Mouse (Mus musculus) forebrain, embryonic 16.5 days (tissue): ENCODE data around the gene Tpk1. TPM values are rescaled to one million over a fixed set of nuclear protein-coding genes. Genes with fewer than 3 reads are reported as not detected.

Experiments used
- ATAC-seq: fragments of 200-750 bp; cut with Nextera tagmentation; 2 replicates; pipeline ENCODE4 v1.8.0; 2017; ENCODE audit warnings: mild to moderate bottlenecking, moderate library complexity
- H3K27ac ChIP-seq: fragments of 300-500 bp; sonication (generic); 2 replicates; pipeline ENCODE4 v1.5.1; 2014; ENCODE audit warnings: low read length, control low read depth
- H3K27me3 ChIP-seq: fragments of 300-500 bp; sonication (generic); replicated peaks from 2 replicates; pipeline ENCODE4 v1.6.1; 2014; ENCODE audit warnings: low read length; ENCODE audit not compliant: control insufficient read depth, insufficient read depth
- H3K36me3 ChIP-seq: fragments of 300-500 bp; sonication (generic); 2 replicates; pipeline ENCODE4 v1.6.1; 2014; ENCODE audit not compliant: control insufficient read depth, insufficient read depth
- H3K4me1 ChIP-seq: fragments of 300-500 bp; sonication (generic); replicated peaks from 2 replicates; pipeline ENCODE4 v1.6.1; 2014; ENCODE audit warnings: low read length; ENCODE audit not compliant: control insufficient read depth, insufficient read depth
- H3K4me2 ChIP-seq: fragments of 300-500 bp; sonication (generic); 2 replicates; pipeline ENCODE4 v1.6.1; 2014; ENCODE audit warnings: mild to moderate bottlenecking, low read length, control low read depth
- H3K4me3 ChIP-seq: fragments of 300-500 bp; sonication (generic); replicated peaks from 2 replicates; pipeline ENCODE4 v1.5.1; 2014; ENCODE audit warnings: mild to moderate bottlenecking, low read length, control low read depth
- H3K9ac ChIP-seq: fragments of 300-500 bp; sonication (generic); replicated peaks from 2 replicates; pipeline ENCODE4 v1.6.1; 2014; ENCODE audit warnings: low read depth, low read length, control low read depth
- H3K9me3 ChIP-seq: fragments of 300-500 bp; sonication (generic); 2 replicates; pipeline ENCODE4 v1.6.1; 2016; ENCODE audit warnings: low read length; ENCODE audit not compliant: control insufficient read depth
- WGBS: fragments of 180-500 bp; shearing (Covaris S2); extraction: QIAGEN DNeasy Blood & Tissue Kit; methylation state at CpG from one replicate; pipeline ENCODE4 v1.1.7; 2014; 5-methylcytosine and 5-hydroxymethylcytosine counted together
- polyA plus RNA-seq: library from polyadenylated mRNA; unstranded; fragments of >200 nt; fragmentation: Nextera tagmentation; extraction: Ambion mirVana; gene quantifications from 2 replicates; pipeline ENCODE4 v1.2.1, GENCODE M21; 2015

Tpk1 gene
- polyA plus RNA-seq, 1 experiment from 2014 or later = 8.1 TPM

DNA sequence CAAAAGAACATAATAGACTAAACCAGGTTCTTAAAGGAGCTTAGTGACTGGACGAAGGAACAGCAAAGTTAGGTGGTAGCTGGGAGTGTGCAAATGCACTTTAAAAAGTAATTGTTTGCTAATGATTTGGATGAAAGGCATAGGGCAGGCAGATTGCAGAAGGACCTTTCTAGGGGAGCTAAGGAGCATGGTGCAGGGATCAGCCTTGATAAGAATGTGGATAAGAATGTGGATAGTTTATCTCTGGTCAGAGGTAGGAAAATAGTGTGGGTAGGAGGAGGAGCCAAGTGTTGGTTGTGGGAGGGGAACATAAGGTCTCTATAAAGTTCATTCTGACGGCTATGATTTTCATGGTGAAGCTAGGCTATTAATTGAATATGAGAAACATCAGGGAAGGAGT is 327.3 kb downstream of the Tpk1 start:
- no peak for ATAC-seq
- Histone ChIP-seq H3K36me3 (no peaks in the 10 kb centered on the region), H3K27me3 (no peaks in the 10 kb centered on the region), H3K4me3 (no peak overlapping the region), H3K4me1 (peaks cover 12% of the 10 kb centered on the region), H3K27ac (no peak overlapping the region), H3K4me2 (no peak overlapping the region), H3K9ac (no peak overlapping the region), H3K9me3 (no peaks in the 10 kb centered on the region)
- 61% methylated on average over 2 of the region's 2 CpGs for WGBS

- WGBS = 19% methylated on average over 10 of the region's 10 CpGs
- no peak overlapping the region for H3K27ac ChIP-seq
- H3K9ac ChIP-seq = no peak overlapping the region
- H3K9me3 ChIP-seq = no peaks in the 10 kb centered on the region
- H3K4me1 ChIP-seq = peaks cover 16% of the 10 kb centered on the region
- H3K4me3 ChIP-seq = no peak overlapping the region
- H3K4me2 ChIP-seq = no peak overlapping the region
- peak; percentile 78 for ATAC-seq
- H3K36me3 ChIP-seq = no peaks in the 10 kb centered on the region
- no peaks in the 10 kb centered on the region for H3K27me3 ChIP-seq
These were observed 328.6 kb downstream of the Tpk1 start for GRCm38 (mm10) chr6:43337491-43337961.

- Histone ChIP-seq H3K4me2 (no peak overlapping the region), H3K27me3 (no peaks in the 10 kb centered on the region), H3K9ac (no peak overlapping the region), H3K9me3 (no peaks in the 10 kb centered on the region), H3K27ac (no peak overlapping the region), H3K4me1 (peaks cover 12% of the 10 kb centered on the region), H3K36me3 (no peaks in the 10 kb centered on the region), H3K4me3 (no peak overlapping the region)
- 85% methylated on average over 3 of the region's 3 CpGs for WGBS
- ATAC-seq = peak; percentile 43; the same call in 1 of the 2 replicates
These were observed 330.4 kb downstream of the Tpk1 start for GRCm38 (mm10) chr6:43335619-43336234.

DNA sequence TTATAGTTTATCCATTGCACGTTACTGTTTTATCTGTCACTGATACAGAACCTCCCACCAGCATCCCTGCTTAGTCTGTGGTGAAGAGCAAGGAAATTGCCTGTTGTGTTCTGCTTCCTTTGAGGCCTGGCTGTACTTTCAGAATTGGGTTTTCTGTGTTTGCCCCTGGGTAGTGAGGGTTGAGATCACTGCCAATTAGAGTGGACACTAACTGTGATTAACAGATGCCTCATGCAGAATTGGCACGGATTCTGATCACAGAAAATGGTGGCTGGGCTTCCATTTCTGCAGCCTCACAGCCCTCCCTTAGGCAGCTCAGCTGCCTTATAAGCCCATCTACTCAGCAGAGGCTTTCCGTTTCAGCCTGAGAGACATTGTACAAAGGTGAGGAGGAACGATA is 332.6 kb downstream of the Tpk1 start:
- no peaks in the 10 kb centered on the region for H3K27me3 ChIP-seq
- H3K4me2 ChIP-seq = no peak overlapping the region
- peak; percentile 73 for ATAC-seq
- no peak overlapping the region for H3K4me3 ChIP-seq
- H3K9me3 ChIP-seq = no peaks in the 10 kb centered on the region
- H3K27ac ChIP-seq = no peak overlapping the region
- no peak overlapping the region; the same call in 1 of the 2 replicates for H3K9ac ChIP-seq
- no peaks in the 10 kb centered on the region for H3K36me3 ChIP-seq
- WGBS = 38% methylated on average over 4 of the region's 4 CpGs
- peaks cover 12% of the 10 kb centered on the region for H3K4me1 ChIP-seq

- 0 out of 2 replicates have a peak, but pooled peaks have one; percentile 52 for ATAC-seq
- Histone ChIP-seq H3K27ac (no peak overlapping the region; the same call in 1 of the 2 replicates), H3K4me3 (no peak overlapping the region), H3K9me3 (no peaks in the 10 kb centered on the region), H3K9ac (no peak overlapping the region), H3K4me2 (no peak overlapping the region), H3K4me1 (peaks cover 3% of the 10 kb centered on the region), H3K27me3 (no peaks in the 10 kb centered on the region), H3K36me3 (no peaks in the 10 kb centered on the region)
- WGBS = 37% methylated on average over 8 of the region's 8 CpGs
These were observed 353.0 kb downstream of the Tpk1 start for GRCm38 (mm10) chr6:43312961-43313656.

DNA sequence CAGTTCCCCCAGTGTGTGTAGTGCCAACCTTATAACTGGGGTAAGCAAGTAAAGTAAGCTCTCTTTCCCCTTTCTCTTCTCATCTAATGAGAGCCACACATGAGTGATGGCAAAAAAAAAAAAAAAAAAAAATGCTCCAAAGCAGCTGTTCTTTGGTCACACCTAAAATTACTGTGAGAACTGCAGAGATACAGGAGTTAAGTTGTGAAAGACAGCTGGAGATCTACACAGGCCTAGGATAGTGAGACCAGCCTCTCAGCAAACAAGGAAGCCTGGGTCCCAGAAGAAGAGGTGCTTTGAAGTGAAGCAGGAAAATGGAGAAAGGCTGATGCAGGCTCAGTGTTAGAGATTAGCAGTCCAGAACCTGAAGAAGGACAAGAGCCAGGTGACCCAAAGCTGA is 353.5 kb downstream of the Tpk1 start:
- Histone ChIP-seq H3K9ac (no peak overlapping the region), H3K4me1 (peaks cover 3% of the 10 kb centered on the region), H3K36me3 (no peaks in the 10 kb centered on the region), H3K27ac (no peak overlapping the region), H3K4me2 (no peak overlapping the region), H3K9me3 (no peaks in the 10 kb centered on the region), H3K4me3 (no peak overlapping the region), H3K27me3 (no peaks in the 10 kb centered on the region)
- ATAC-seq = no peak

DNA sequence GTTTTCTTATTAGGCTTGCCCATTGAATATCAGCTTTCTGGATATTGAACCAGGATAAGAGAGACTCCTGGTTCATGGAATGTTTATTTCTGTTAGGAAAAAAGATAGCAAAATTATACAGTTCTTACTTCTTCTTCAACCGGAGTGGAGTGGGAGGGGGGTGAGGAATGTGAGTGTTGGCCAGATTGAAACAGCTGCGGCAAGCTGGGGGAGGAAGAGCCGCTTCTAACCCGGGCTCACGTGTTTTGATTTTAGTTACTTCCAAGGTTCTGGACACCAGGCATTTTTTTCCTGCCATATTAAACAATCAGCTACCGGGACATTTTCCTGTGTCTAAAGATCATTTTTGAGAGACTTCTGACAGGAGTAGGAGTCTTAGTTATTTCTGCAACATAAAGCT is 356.0 kb downstream of the Tpk1 start:
- no peak for ATAC-seq

GRCm38 (mm10) chr6:43309454-43309853 is 356.6 kb downstream of the Tpk1 start, which contains the start of gene Nobox:
Gene Nobox (minus strand): TSS chr6:43309554.
- Histone ChIP-seq H3K27me3 (no peaks in the 10 kb centered on the region), H3K36me3 (no peaks in the 10 kb centered on the region), H3K4me3 (no peak within 1 kb of the TSS), H3K4me2 (no peak within 1 kb of the TSS), H3K4me1 (peaks cover 3% of the 10 kb centered on the region), H3K9ac (no peak within 1 kb of the TSS), H3K27ac (no peak within 1 kb of the TSS), H3K9me3 (no peaks in the 10 kb centered on the region)
- WGBS = 63% methylated on average over 16 of the region's 16 CpGs
- ATAC-seq = no peak

More for the DNA sequence above, 356.0 kb downstream of the Tpk1 start:
- Histone ChIP-seq H3K27me3 (no peaks in the 10 kb centered on the region), H3K4me3 (no peak overlapping the region), H3K9ac (no peak overlapping the region), H3K27ac (no peak overlapping the region), H3K36me3 (no peaks in the 10 kb centered on the region), H3K4me1 (peaks cover 3% of the 10 kb centered on the region), H3K4me2 (no peak overlapping the region), H3K9me3 (no peaks in the 10 kb centered on the region)
- 88% methylated on average over 6 of the region's 6 CpGs for WGBS

GRCm38 (mm10) chr6:43297508-43297850 is 368.6 kb downstream of the Tpk1 start:
- no peaks in the 10 kb centered on the region for H3K9me3 ChIP-seq
- no peaks in the 10 kb centered on the region for H3K36me3 ChIP-seq
- H3K4me2 ChIP-seq = no peak overlapping the region
- 0 out of 2 replicates have a peak, but pooled peaks cover 3% of the 10 kb centered on the region for H3K4me1 ChIP-seq
- H3K4me3 ChIP-seq = no peak overlapping the region
- WGBS = 8% methylated on average over 2 of the region's 2 CpGs
- no peak overlapping the region for H3K9ac ChIP-seq
- no peak overlapping the region for H3K27ac ChIP-seq
- ATAC-seq = peak; percentile 79
- H3K27me3 ChIP-seq = no peaks in the 10 kb centered on the region
